Mouse (Mus musculus) cerebellum, postnatal 10 days (tissue): ENCODE results near the gene Tgm2.

ENCODE experiments used
- DNase-seq, 2 experiments: peaks; one replicate each; pipeline ENCODE4 v3.0.0; 2021; ENCODE audit warnings: mixed read lengths in 2 of 2

Tgm2 gene

DNA sequence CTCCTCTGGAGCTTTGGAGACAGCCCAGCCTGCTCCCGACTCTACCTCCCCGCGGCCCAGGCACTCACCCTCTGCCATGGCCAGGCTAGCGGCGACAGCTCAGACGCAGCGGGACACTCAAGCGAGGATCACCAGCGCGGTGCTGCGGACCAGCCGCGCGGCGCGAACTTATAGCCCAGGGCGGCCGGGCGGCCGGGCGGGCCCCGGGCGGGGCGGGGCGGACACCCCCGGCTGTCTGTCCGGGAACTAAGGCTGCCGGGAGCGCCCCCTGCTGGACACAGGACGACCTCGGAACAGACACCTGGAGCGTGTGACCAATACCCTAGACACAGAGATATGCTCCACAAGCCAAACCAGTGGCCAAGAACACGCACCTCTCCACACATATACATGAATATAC, at the start of gene Tgm2:
Gene Tgm2 (minus strand): TSS at position 214 of the 400 bp plus-strand sequence.
- DNase-seq: peak; percentile 83

DNA sequence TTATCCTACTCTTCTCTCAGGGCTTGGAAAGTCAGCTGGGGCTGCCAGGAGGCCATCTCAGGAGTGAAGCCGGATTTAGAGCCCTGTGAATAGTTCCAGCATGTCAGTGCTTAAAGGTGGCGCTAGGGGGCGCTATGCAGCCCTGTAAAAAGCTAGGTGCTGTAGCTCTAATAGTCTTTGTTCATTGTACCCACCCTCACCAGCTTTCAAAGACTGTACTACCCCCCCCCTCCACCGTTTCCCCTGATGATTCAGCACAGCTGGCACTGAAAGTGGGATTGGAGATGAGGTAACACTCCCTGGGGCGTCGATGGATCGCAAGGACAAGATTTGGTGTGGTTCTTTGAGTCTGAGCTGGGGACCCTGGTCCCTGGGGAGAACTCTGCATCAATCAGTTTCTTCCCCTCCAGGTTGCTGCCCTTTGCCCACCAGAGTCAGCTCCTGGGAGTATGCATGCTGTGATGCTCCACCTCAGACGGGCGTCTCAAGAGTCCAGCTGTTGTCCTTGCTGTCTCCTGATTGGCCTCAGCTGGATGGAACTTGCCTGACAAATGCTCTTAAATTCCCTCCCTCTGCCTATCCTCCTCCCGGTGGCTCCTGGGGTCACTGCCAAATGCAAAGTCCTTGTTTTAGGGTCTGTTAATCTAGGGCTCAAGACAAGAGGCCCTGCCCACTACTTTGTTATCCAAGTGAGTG, 48.9 kb upstream of the Tgm2 start:
- peak; percentile 60 to 74 for DNase-seq

DNA sequence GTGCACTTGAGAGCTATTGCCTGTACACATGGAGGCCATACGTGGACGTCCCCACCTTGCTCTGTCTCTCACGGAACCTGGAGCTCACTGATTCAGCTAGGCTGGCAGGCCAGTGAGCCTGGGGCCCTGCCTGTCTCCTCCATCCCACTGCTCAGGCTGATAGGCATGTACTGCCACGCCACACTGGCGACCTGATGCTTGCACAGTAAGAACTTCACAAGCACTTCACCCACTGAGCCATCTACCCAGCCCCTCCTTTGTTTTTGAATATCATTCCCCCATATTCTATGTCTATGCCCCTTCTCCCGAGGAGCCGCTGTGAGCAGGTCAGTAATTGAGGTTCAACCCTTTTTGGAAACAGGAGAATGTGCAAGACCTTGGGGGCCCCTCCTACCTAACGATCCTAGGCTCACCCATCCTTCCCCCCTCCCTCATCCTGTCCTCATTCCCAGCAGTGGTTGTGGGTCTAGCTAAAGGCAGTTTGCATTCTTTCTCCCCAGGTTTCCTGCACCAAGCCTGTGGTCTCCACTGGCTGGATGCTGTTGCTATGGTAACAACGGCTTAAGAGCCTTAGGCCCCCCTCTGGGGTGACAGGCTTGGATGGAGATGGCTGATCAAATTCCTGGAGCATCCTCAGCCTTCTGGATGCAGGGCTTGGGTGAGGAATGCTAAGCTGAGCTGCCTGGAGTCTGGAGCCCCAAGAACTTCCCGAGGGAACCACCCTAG, 47.5 kb upstream of the Tgm2 start:
- DNase-seq: peak in 1 of 2 experiments; percentile 60

DNA sequence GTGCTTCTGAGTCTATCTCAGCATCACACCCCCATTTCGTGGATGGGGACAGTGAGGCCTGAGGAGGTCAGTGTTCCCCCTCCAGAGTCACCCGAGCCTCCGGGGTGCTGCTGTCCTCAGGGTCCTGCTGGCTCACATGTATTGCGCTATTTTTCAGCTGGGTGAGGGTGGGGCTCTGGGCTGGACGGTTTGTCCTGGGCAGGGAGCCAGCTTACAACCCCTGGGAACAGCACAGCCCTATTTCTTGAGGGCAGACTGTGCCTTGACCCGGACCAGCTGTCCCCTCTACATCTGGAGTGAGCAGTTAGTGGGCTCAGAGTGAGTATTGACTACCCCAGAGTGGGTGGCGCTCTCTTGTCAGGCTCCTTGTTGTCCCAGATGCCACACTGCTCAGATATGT, 44.9 kb upstream of the Tgm2 start:
- DNase-seq: no peak

DNA sequence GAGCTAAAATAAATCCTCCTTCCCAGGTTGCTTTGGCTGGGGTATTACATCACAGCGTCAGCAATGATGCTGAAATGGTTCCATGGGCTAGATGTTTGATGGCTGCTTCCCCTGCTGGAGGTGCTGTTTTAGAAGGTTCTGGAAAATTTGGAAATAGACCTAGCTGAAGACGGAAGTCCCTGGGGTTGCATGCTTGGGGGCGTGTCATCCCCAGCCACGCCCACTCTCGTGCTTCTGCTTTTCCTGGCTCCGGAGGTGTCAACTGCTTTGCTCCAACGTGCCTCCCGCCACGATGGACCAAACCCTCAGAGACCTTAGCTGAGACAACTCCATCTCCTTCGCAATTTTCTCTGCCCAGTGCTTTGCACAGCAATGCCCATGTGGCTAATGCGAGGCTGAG, 43.2 kb upstream of the Tgm2 start:
- DNase-seq: no peak

DNA sequence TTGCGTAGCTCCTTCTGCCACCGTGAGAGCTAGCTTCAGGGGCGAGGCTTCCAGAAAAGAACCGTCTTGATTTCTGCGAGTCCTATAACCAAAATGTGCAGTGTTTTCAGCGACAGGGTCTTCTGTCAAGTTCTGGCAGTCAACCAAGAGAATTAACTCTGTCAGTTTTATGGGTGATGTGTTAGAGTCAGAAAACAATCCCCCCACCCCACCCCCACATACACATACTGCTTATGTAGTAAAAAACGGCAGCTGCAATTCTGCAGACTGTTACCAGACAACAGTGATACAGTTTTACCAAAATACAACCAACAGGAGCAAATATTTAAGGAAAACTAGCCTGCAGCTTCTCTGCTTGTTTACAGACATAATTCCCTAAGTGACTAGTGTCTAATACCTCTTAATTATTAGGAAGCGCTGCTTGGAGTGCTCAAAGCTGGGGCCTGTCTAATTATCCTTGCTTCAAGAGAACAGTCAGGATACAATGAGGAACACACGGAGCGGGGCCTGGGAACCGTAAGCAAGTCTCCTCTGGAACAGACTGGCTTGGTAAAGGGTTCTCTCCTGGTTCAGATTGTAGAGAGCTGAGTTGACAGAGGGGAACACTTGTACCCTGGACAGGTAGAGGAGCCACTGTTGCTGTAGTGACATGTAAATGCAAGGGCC, 40.1 kb upstream of the Tgm2 start:
- DNase-seq: no peak

DNA sequence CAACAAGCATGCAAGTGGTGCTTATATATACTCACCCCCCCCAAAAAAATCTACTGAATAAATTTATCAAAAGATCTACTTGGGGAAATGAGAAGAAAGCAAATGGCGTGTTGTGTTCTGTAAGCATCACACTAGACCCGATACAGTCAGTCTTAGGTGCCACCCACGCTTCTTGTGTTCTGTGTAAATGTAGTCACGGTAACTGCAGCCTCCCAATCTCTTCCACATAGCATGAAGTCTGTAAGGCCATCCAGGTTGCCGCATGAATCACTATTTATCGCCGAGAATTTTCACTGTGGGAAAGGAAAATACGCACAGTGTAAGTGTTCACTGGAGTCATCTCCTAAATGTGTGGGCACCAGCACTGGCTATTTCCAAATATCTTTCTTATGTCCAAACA, 37.0 kb upstream of the Tgm2 start:
- no peak for DNase-seq

DNA sequence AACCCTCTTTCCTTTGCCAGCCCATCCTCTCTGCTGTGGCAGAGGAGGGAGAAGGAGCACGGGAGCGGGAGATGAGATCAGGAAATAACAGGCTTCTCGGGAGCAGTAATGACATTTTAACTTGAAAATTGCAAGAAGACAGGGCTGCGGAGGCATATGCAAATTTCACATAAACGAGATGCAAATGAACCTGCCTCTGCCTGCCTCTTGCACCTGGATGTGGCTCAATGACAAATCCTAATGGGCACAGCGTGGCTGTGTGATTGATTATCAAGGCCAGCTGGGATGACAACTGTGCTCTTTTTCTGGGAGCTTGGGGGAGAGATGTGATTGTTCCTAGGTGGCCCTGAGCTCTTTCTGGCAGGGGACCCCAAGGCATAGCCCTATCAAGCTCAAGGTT, 35.7 kb upstream of the Tgm2 start:
- no peak for DNase-seq

DNA sequence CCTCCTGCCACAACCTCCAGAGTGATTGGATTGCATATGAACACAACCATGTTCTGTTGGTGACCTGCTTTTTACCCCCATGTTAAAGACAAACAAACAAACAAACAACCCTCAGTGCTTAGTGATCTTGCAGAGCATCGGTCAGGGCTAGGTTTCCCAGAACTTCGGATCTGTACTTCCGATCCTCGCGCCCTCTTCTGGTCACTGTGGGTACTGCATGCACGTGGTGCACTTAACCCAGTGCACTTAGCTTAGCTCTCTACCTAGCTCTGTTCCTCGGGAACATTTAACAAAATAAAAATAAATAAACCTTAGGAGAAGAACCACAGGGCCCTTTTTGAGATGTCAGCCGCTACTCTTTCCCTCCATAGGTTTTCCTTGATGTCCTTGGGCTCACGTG, 34.6 kb upstream of the Tgm2 start:
- peak; percentile 82 to 89 for DNase-seq

DNA sequence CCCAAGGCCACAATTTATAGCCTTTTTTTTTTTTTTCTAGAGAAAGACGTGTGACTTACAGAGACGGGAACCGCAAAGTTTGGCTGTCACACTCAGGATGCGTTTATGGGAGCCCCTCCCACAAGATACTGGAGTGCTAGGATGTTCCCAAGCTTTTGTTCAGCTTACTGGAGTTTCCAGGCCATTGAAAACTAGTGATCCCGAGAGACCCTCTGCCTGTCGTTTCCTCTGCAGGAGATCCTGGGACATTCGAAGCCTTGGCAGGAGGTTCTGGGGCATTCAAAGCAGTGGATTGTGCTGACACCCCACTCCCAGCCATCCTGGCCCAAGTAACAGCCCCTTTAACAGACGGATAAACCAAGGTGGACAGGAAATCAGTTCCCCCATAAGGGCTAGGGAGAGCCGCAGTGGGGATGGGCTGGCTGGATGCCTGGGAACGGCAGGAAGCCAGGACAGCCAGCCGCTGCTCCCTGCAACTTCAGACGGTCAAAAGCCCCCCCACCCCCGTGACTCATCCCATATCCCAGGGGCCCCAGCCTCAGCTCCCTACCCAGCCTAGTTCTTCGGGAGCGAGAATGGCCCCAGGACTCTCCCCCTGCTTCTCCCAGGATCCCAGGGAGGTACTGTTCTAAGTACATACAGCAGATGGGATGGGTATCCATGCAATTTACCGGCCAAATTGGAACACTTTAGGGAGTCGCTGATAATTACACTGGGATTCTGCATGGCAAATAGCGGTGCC, 33.3 kb upstream of the Tgm2 start:
- DNase-seq: peak; percentile 67 to 80

DNA sequence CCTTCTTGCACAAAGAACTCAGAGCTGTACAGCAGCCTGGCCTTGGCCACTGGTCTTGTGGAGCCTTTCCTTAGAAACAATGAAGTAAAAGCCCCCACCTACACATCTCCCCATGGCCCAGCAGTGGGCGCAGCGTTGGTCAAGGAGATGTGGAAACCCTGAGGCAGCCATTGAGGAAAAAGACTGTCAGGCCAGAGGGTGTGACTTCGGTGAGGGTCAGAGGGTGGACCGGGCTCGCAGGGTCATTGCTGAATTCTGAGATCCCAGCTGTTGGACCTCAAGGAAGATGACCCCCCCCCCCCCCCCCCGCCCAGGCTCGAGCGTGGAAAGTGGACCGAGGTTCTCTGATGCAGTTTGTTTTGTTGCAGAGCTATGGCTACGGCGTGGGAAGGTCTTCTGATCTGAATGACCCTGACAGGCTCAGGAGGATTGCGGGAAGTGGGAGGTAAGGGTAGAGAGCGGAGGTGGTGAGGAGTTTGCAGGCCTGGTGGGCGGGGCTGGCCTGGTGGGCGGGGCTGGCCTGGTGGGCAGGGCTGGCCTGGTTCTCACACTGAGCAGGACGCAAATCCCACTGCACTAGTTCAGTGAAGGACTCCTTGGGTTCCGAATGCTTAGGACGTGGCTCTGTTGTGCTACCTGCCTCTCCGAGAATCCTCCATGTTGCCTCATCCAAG, 32.6 kb upstream of the Tgm2 start:
- peak; percentile 61 to 71 for DNase-seq

DNA sequence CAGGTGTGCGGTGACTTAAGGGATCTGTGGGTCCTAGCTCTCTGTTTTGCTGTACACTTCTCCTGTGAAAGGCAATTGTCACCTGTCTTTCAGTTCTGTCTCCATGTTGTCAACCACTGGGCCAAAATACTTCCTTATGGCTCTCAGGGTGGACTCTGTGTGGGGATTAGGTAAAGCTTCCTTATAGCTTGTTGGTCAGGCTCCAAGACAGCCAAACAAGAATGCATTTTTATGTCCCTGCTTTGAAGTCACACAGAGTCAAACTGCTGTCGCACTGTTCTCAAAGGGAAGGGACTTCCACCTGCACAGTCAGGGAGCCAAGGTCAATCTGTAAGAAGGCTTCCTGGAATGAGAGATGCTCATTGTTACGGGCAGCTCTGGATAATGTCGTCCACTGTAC, 31.9 kb upstream of the Tgm2 start:
- no peak for DNase-seq

DNA sequence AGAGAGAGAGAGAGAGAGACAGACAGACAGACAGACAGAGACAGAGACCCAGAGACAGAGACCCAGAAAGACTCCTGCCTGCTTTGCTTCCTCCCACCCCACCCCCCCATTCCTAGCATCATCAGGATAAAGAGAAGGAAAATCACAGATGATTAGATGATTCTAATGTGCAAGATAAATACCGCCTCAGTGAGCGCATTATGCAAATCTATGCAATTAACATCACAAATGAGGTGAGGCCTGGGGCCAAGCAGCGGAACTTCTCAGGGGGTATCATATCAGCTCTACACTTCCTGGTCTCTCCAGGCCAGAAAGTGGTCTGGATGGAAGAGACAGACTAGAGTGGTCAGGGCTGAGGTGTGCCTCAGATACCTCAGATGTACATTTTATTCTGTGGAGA, 31.3 kb upstream of the Tgm2 start:
- DNase-seq: peak in 1 of 2 experiments; percentile 51

DNA sequence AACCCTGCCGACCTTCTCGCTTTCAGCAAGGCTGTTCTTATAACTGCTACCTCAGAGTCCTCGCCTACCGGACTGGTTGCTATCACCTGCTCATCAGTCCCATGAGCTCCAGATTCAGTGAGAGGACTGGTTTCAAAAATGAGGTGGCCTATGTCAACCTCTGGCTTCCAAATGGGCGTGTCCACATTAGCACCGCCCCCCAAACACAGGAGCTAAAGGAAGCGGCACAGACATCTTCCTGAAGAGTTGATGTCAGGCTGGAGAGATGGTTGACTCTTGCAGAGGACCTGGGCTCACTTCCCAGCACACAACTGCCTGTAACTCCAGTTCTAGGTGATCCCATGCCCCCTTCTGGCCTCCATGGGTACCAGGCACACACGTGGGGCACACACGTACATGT, 30.5 kb upstream of the Tgm2 start:
- DNase-seq: no peak

DNA sequence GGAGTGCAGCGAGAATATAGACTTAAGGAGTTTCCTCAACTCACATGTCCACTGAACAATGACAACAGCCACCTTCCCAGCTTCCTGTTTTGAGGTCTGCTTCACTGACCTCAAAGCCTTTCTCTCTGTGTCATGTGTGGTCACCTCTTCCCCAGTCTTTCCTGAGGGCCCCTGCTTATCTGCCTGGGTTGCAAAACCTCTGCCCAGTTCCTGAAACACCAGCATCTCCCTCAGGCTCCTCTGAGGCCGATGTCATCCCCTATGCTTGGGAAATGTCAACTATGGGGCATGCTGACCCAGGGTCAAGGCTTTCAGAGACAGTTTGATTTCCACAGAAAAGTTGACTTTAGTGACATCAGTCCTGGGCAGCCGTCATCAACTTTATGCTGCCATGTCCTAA, 29.2 kb upstream of the Tgm2 start:
- no peak for DNase-seq

DNA sequence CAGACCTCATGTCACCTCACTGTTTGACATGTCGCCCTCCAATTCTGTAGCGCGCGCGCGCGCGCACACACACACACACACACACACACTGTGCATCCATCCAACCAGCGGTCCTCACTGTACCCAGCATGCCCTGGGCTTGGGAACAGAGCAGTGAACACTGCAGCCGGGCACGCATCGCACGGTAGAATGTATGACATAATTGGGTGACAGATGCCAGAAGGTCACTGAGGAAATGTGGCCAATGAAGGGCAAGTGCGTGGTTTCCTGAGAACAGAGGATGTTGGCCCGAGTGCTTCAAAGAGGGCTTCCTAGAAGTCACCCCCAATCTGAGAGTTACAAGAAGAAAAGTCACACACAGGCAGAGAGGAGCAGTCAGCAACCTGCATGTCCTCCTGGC, 28.7 kb upstream of the Tgm2 start:
- peak in 1 of 2 experiments; percentile 30 for DNase-seq

DNA sequence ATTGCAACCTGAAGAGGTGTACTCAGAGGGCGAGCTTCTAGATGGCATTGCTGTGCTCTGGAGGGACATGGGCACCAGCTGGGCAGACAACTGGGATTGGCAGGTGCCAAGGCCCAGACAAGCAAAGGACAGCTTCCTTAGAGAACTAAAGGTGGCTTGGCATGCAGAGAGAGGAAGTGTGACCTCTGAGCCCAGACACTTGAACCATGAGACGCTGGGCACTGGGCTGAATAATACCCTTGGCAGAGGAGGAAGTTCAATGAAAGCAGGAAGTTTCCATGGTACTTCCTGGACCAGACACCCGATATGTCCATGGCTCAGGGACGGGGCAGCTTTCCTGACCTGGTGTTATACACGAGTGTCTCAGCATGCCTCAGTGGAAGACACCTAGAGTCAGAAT, 28.2 kb upstream of the Tgm2 start:
- DNase-seq: no peak

DNA sequence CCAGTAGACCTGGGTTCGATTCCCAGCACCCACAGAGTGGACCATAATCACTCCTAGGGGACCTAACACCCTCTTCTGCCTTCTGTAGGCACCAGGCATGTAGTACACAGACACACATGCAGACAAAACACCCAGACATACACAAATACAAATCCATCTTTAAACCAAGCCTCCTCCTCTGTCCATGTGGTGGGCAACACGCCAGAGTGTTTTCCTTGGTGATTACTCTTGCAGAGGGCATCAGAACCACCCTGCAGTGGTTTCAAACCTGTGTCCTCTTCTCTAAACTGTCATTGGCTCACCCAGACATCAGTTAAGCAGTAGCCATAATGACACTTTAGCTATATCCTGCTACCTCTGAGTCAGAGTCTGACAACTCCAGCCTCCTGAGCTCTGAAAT, 24.2 kb upstream of the Tgm2 start:
- DNase-seq: no peak

DNA sequence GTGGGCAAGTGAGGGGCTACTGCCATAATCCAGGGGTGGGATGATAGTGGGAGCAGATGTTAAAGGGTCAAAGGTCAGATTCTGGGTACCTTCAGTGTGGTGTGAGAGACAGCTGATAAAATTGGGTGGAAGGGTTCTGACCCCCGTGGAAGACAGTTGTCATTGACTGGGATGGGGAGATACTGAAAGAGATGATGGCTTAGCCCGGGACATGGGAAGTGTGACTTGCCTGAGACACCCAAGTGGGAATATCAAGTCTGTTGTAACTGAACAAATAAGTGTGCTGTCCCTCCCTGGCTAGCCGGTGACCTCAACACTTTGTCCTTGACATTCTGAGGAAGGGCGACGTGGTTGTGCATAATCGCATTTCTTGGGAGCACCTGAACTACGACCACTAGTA, 23.5 kb upstream of the Tgm2 start:
- no peak for DNase-seq

DNA sequence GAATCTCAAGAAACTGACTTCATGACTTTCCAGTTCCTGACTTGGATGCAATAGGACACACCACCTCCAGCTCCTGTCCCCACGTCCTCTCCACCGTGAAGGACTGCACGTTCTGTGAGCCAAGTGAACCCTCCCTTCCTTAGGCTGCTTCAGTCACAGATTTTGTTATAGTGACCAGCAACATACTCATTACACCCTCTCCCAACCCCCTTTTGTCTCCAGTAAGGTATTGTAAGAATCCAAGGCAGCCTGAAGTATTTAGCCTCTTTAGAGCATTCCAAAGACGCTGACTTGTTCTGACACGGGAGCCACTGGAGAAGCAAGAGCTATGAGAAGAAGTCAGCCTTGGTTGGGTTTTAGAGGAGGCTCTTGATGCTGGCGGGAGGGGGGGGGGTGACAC, 23.1 kb upstream of the Tgm2 start:
- DNase-seq: no peak

DNA sequence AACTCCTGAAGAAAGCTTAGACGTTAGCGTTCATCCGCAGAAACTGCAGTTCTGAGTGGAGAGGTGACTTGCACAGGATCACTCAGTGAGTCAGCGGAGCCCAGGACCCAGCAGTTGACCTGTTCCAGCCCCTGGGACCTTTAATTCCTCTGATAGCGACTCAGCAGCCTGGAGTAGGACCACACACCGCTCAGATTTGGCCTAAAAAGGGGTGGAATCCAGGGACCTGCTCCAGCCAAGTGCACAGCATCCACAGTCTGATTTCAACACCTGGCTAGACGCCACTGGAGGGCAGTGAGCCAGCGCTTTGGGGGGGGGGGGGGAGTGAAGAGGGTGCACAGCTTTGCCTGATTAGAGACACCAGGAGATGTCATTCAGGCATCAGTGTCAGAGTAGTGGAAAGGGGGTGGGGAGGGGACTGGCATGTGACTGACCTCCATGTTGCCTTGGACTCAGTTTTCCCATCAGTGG, 22.5 kb upstream of the Tgm2 start:
- peak in 1 of 2 experiments; percentile 45 for DNase-seq

DNA sequence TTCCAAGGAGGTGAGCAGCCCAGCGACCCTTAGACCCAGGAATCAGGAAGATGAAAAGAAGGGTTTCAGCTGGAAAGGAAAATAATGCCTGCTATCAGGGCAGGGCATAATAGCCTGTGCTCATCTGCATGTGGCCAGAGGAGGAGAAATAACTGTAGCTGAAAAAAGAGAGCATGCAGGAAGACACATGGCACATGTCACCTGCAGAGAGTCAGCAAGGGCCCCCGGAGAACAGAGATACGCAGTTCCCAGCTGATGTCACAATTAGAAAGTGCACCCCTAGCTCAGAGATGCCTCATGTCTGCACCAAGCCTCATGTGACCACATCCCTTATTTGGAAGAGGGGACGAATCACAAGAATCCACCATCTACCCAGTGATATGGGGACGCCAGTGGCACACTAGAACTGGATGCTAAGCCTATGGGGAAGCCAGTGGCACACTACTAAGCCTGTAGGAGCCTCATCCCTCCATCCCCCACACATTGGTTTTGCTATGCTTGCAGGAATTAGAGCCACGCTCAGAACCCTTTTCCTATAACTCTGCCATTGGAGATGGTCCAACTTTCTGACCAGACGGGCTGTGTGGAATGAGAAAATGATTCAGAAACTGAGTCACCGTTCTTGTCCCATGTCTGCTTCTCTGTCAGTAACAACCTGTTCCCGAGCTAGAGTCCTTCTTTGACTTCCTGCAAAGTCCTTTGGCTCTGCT, 21.4 kb upstream of the Tgm2 start:
- no peak for DNase-seq
